Mouse (Mus musculus) gastrocnemius, postnatal 14 days (tissue): ENCODE data around the gene Trim68. TPM values are rescaled to one million over a fixed set of nuclear protein-coding genes. Genes with fewer than 3 reads are reported as not detected.
"Not testable (repeated sequence)": the region's sequence is repeated elsewhere in the genome, so short reads cannot be mapped to it uniquely, and the experiment has no call there.

Source experiments
- DNase-seq: peaks from one replicate; pipeline ENCODE4 v3.0.0; 2021; ENCODE audit warnings: mixed read lengths
- intact Hi-C: fragments of 180-260 bp; cut with DNase I; formaldehyde crosslinking; loops from one replicate; pipeline ENCODE4 v1.15.1; 2025; ENCODE audit warnings: low total_unique reads
- long read RNA-seq, 2 experiments: library from polyadenylated mRNA; stranded (forward); transcript quantifications; one replicate each; pipeline ENCODE4 v2.0.0; 2021
- total RNA-seq, 2 experiments: library from RNA; stranded (reverse); gene quantifications; 2 replicates each; pipeline ENCODE4 v1.2.3; 2021

The Trim68 gene
- total RNA-seq: 1 to 10 TPM; 4.0 to 4.2 TPM
- long read RNA-seq, experiment 1, partial matches to known transcripts: 0 of 5 reads
- long read RNA-seq, experiment 1, other reads (novel, unspliced or antisense): 0 of 5 reads
- long read RNA-seq, experiment 2, partial matches to known transcripts: 0 of 3 reads
- long read RNA-seq, experiment 2, other reads (novel, unspliced or antisense): 0 of 3 reads

GRCm38 (mm10) chr7:102686944-102687501 is at the start of gene Trim68:
Gene Trim68, minus strand, starts transcription at chr7:102687327.
- peak; percentile 92 for DNase-seq

GRCm38 (mm10) chr7:102733793-102734192 is 46.7 kb upstream of the Trim68 start:
- DNase-seq: no peak
- intact Hi-C loops: no loop called here

More at GRCm38 (mm10) chr7:102686944-102687501, at the start of gene Trim68:
- intact Hi-C loops: no loop called here

- DNase-seq: no peak
- intact Hi-C loops: no loop called here
These were observed 40.3 kb upstream of the Trim68 start, which contains the start of gene Olfr559 for GRCm38 (mm10) chr7:102727391-102727790. Gene Olfr559, minus strand, starts transcription at chr7:102727491.

GRCm38 (mm10) chr7:102718970-102719369 is 31.8 kb upstream of the Trim68 start, which contains the start of gene Olfr33:
Gene Olfr33, minus strand, starts transcription at chr7:102719070.
- DNase-seq: no peak
- intact Hi-C loops: no loop called here

- intact Hi-C loops: no loop called here
- no peak for DNase-seq
These were observed 14.8 kb upstream of the Trim68 start, which contains the start of gene Olfr558 for GRCm38 (mm10) chr7:102701915-102702314. Gene Olfr558, plus strand, starts transcription at chr7:102702215.

GRCm38 (mm10) chr7:102698461-102698860 is 11.3 kb upstream of the Trim68 start:
- no peak for DNase-seq
- intact Hi-C loops: no loop called here

GRCm38 (mm10) chr7:102695358-102696125 is 8.4 kb upstream of the Trim68 start, which contains the start of gene Olfr557:
Gene Olfr557, plus strand, starts transcription at chr7:102695910.
- intact Hi-C loops: no loop called here

GRCm38 (mm10) chr7:102681916-102682315 is 5.2 kb downstream of the Trim68 start:
- intact Hi-C loops: no loop called here

More at GRCm38 (mm10) chr7:102695358-102696125, 8.4 kb upstream of the Trim68 start, which contains the start of gene Olfr557:
- no peak for DNase-seq

GRCm38 (mm10) chr7:102676225-102676624 is 10.9 kb downstream of the Trim68 start:
- intact Hi-C loops: no loop called here
- no peak for DNase-seq

More at GRCm38 (mm10) chr7:102681916-102682315, 5.2 kb downstream of the Trim68 start:
- DNase-seq: no peak

- intact Hi-C loops: loop anchor here (10.0 kb wide), 1 partner anchor 259 kb away; the partner anchor contains the start of gene Olfr572
- DNase-seq: no peak
These were observed 21.7 kb downstream of the Trim68 start for GRCm38 (mm10) chr7:102665378-102665777.

GRCm38 (mm10) chr7:102664599-102664998 is 22.5 kb downstream of the Trim68 start, which contains the start of gene Olfr556:
Gene Olfr556, plus strand, starts transcription at chr7:102664899.
- no peak for DNase-seq
- intact Hi-C loops: loop anchor here (10.0 kb wide), 1 partner anchor 260 kb away; the partner anchor contains the start of gene Olfr572

- intact Hi-C loops: no loop called here
- no peak for DNase-seq
These were observed 28.6 kb downstream of the Trim68 start, which contains the start of gene Olfr555 for GRCm38 (mm10) chr7:102658523-102658922. Gene Olfr555, plus strand, starts transcription at chr7:102658823.

GRCm38 (mm10) chr7:102644945-102645344 is 42.2 kb downstream of the Trim68 start:
- intact Hi-C loops, DNase-seq: not testable (repeated sequence)

GRCm38 (mm10) chr7:102638132-102638531 is 49.0 kb downstream of the Trim68 start, which contains the start of gene Olfr554:
Gene Olfr554, plus strand, starts transcription at chr7:102638432.
- DNase-seq: no peak
- intact Hi-C loops: loop anchor here (5.0 kb wide), 1 partner anchor 126 kb away; no protein-coding TSS in a partner anchor

GRCm38 (mm10) chr7:102636665-102637064 is 50.5 kb downstream of the Trim68 start:
- intact Hi-C loops: loop anchor here (5.0 kb wide), 1 partner anchor 124 kb away; no protein-coding TSS in a partner anchor
- no peak for DNase-seq

Other genes with a start within 250 kb of the Trim68 start
- 10 to 100 TPM; 14.7 to 17.0 TPM for gene Rrm1, start 245.6 kb downstream of the Trim68 start, total RNA-seq
- gene Olfr543, start 205.6 kb downstream of the Trim68 start, total RNA-seq: not detected
- not detected for gene Olfr544, start 199.0 kb downstream of the Trim68 start, total RNA-seq
- not detected for gene Olfr545, start 187.8 kb downstream of the Trim68 start, total RNA-seq
- gene Olfr547, start 152.6 kb downstream of the Trim68 start, total RNA-seq: not detected
- not detected for gene Olfr548-ps1, start 146.4 kb downstream of the Trim68 start, total RNA-seq
- gene Olfr549, start 137.5 kb downstream of the Trim68 start, total RNA-seq: not detected
- 1 to 10 TPM; 3.5 to 3.7 TPM for gene Trim21, start 121.8 kb downstream of the Trim68 start, total RNA-seq
- under 1 TPM; 0.14 to 0.22 TPM for gene Olfr550, start 115.9 kb downstream of the Trim68 start, total RNA-seq
- gene Olfr551, start 95.4 kb downstream of the Trim68 start, total RNA-seq: not detected
- gene Olfr552, start 89.6 kb downstream of the Trim68 start, total RNA-seq: under 1 TPM in 1 of 2 experiments, not detected in 1; 0.16 TPM
- not detected for gene Olfr553, start 69.1 kb downstream of the Trim68 start, total RNA-seq
- not detected for gene Olfr554, start 48.9 kb downstream of the Trim68 start, total RNA-seq
- gene Olfr555, start 28.5 kb downstream of the Trim68 start, total RNA-seq: not detected
- not detected for gene Olfr556, start 22.4 kb downstream of the Trim68 start, total RNA-seq
- gene Olfr557, start 8.6 kb upstream of the Trim68 start, total RNA-seq: not detected
- gene Olfr558, start 14.9 kb upstream of the Trim68 start, total RNA-seq: 1 to 10 TPM; 2.5 to 2.6 TPM
- gene Olfr33, start 31.7 kb upstream of the Trim68 start, total RNA-seq: not detected
- not detected for gene Olfr559, start 40.2 kb upstream of the Trim68 start, total RNA-seq
- not detected for gene Olfr560, start 72.0 kb upstream of the Trim68 start, total RNA-seq
- under 1 TPM; 0.66 to 0.69 TPM for gene Olfr78, start 72.1 kb upstream of the Trim68 start, total RNA-seq
- not detected for gene Olfr561, start 83.9 kb upstream of the Trim68 start, total RNA-seq
- not detected for gene Olfr564, start 116.2 kb upstream of the Trim68 start, total RNA-seq
- not detected for gene Olfr566, start 171.4 kb upstream of the Trim68 start, total RNA-seq
- not detected for gene Olfr568, start 189.8 kb upstream of the Trim68 start, total RNA-seq
- not detected for gene Olfr569, start 203.6 kb upstream of the Trim68 start, total RNA-seq
- not detected for gene Olfr570, start 207.2 kb upstream of the Trim68 start, total RNA-seq
- not detected for gene Olfr571, start 230.2 kb upstream of the Trim68 start, total RNA-seq
- not detected for gene Olfr572, start 237.1 kb upstream of the Trim68 start, total RNA-seq